ENCODE assay signal across 8 mouse cellular contexts in genomic region chr10:80987709-80988441, GRCm38 (mm10). TPM values are rescaled to one million over a fixed set of nuclear protein-coding genes. Genes with fewer than 3 reads are reported as not detected.
DNase-seq lines count a peak whose midpoint lies in the region; ATAC-seq and TF ChIP-seq lines count a peak whose summit lies in the region.

No protein-coding gene starts in this region.

- peak; percentile 84 for DNase-seq in ES-CJ7 (ENCODE audit: low read depth, low spot score)
- peak; percentile 64 for DNase-seq in c-Kit-positive CD71-negative TER-119-negative erythroid progenitor cells, embryonic 14.5 days (ENCODE audit: low read depth)
- DNase-seq in fibroblast of lung, adult 2 months (ENCODE audit: low read depth): peak; percentile 92
- peak; percentile 92 for DNase-seq in heart, postnatal 0 days (ENCODE audit: low spot score)
- peak; percentile 91 for DNase-seq in kidney, postnatal 14 days
- peak; percentile 95 for DNase-seq in lung, postnatal 0 days (ENCODE audit: low spot score)
- DNase-seq in ovary, adult 18-20 months (ENCODE audit: low spot score): peak; percentile 73
- DNase-seq in thymus, postnatal 14 days: peak; percentile 79

- 10% methylated on average over 10 of the region's 10 CpGs for WGBS in heart, postnatal 0 days
- 9% methylated on average over 10 of the region's 10 CpGs for WGBS in lung, postnatal 0 days

- no peak overlapping the region for H3K9ac ChIP-seq in heart, postnatal 0 days (replicated peaks; ENCODE audit: low read depth, low read length)
- H3K9ac ChIP-seq in lung, postnatal 0 days (replicated peaks; ENCODE audit: low read depth): no peak overlapping the region

- peak overlapping the region; percentile 56 for H3K27ac ChIP-seq in heart, postnatal 0 days (ENCODE audit: low read depth)
- H3K27ac ChIP-seq in lung, postnatal 0 days (ENCODE audit: low read length): peak overlapping the region; percentile 48; the same call in 1 of the 2 replicates

- peaks cover 18% of the 10 kb centered on the region for H3K4me1 ChIP-seq in heart, postnatal 0 days (ENCODE audit: control insufficient read depth, insufficient read depth)
- peaks cover 4% of the 10 kb centered on the region; the same call in 1 of the 2 replicates for H3K4me1 ChIP-seq in lung, postnatal 0 days (ENCODE audit: insufficient read depth, low read depth, low read length)

- no peak overlapping the region for H3K4me3 ChIP-seq in heart, postnatal 0 days (ENCODE audit: low read depth, low read length)
- H3K4me3 ChIP-seq in lung, postnatal 0 days (ENCODE audit: low read depth, low read length): no peak overlapping the region

- H3K27me3 ChIP-seq in heart, postnatal 0 days (ENCODE audit: control insufficient read depth, insufficient read depth, low read length): peaks cover 10% of the 10 kb centered on the region; the same call in 1 of the 2 replicates
- H3K27me3 ChIP-seq in lung, postnatal 0 days (replicated peaks; ENCODE audit: insufficient read depth, low read length): 0 out of 2 replicates have a peak, but pooled peaks cover 3% of the 10 kb centered on the region

- ATAC-seq in heart, postnatal 0 days (ENCODE audit: insufficient read depth, low read depth): peak; percentile 88
- ATAC-seq in lung, postnatal 0 days: peak; percentile 90

- TF ChIP-seq EP300 in heart, postnatal 0 days (IDR thresholded peaks at IDR 0.05; ENCODE audit: low read depth): peak; percentile 71; the same call in 1 of the 2 replicates
- peak; percentile 68 for TF ChIP-seq EP300 in lung, postnatal 0 days (IDR thresholded peaks at IDR 0.05)

- no peak overlapping the region for H3K4me2 ChIP-seq in heart, postnatal 0 days (ENCODE audit: low read depth, low read length)
- H3K4me2 ChIP-seq in lung, postnatal 0 days (replicated peaks; ENCODE audit: low read depth, low read length): no peak overlapping the region

- H3K9me3 ChIP-seq in heart, postnatal 0 days (replicated peaks; ENCODE audit: control insufficient read depth, low read length): no peaks in the 10 kb centered on the region
- H3K9me3 ChIP-seq in lung, postnatal 0 days (ENCODE audit: low read length): no peaks in the 10 kb centered on the region

- no peaks in the 10 kb centered on the region for H3K36me3 ChIP-seq in heart, postnatal 0 days (replicated peaks; ENCODE audit: control insufficient read depth, insufficient read depth, low read length)
- no peaks in the 10 kb centered on the region for H3K36me3 ChIP-seq in lung, postnatal 0 days (ENCODE audit: insufficient read depth, low read length)

- TF ChIP-seq CTCF in heart, postnatal 0 days (IDR thresholded peaks at IDR 0.05; ENCODE audit: low read depth): peak; percentile 97
- TF ChIP-seq CTCF in lung, postnatal 0 days (IDR thresholded peaks at IDR 0.05): peak; percentile 99

RNA-seq across cellular contexts. Expression of gene Gng7, which starts 26.9 kb away (rescaled TPM):
- total RNA-seq in heart, postnatal 0 days (2014; rRNA removed; ENCODE audit: low replicate concordance): 0.11 and 0.93 TPM in 2 replicates
- 0.64 and 0.85 TPM in 2 replicates for polyA plus RNA-seq in heart, postnatal 0 days (2015; fragmentation: Nextera tagmentation; extraction: Ambion mirVana)
- polyA plus RNA-seq in lung, postnatal 0 days (2015; fragmentation: Nextera tagmentation; extraction: Ambion mirVana): 1.0 and 1.4 TPM in 2 replicates

RNA-seq across cellular contexts. Expression of gene Diras1, which starts 37.6 kb away (rescaled TPM):
- total RNA-seq in heart, postnatal 0 days (2014; rRNA removed; ENCODE audit: low replicate concordance): not detected in 2 replicates
- polyA plus RNA-seq in heart, postnatal 0 days (2015; fragmentation: Nextera tagmentation; extraction: Ambion mirVana): not detected in 2 replicates
- not detected in 2 replicates for polyA plus RNA-seq in lung, postnatal 0 days (2015; fragmentation: Nextera tagmentation; extraction: Ambion mirVana)

RNA-seq across cellular contexts. Expression of gene Slc39a3, which starts 49.4 kb away (rescaled TPM):
- total RNA-seq in heart, postnatal 0 days (2014; rRNA removed; ENCODE audit: low replicate concordance): 18.7 and 29.3 TPM in 2 replicates
- 6.3 and 7.5 TPM in 2 replicates for polyA plus RNA-seq in heart, postnatal 0 days (2015; fragmentation: Nextera tagmentation; extraction: Ambion mirVana)
- polyA plus RNA-seq in lung, postnatal 0 days (2015; fragmentation: Nextera tagmentation; extraction: Ambion mirVana): 15.4 and 16.0 TPM in 2 replicates

RNA-seq across cellular contexts. Expression of gene Gadd45b, which starts 58.0 kb away (rescaled TPM):
- total RNA-seq in heart, postnatal 0 days (2014; rRNA removed; ENCODE audit: low replicate concordance): 18.9 and 26.8 TPM in 2 replicates
- 22.3 and 28.0 TPM in 2 replicates for polyA plus RNA-seq in heart, postnatal 0 days (2015; fragmentation: Nextera tagmentation; extraction: Ambion mirVana)
- 131 and 145 TPM in 2 replicates for polyA plus RNA-seq in lung, postnatal 0 days (2015; fragmentation: Nextera tagmentation; extraction: Ambion mirVana)
